Mouse (Mus musculus): Measurements from ENCODE around the gene Sec14l2. TPM values are rescaled to one million over a fixed set of nuclear protein-coding genes. Genes with fewer than 3 reads are reported as not detected.

Sec14l2 gene
- total and polyA plus RNA-seq, 2 experiments from 2014 or later: 3.4 to 4.4 TPM

DNA sequence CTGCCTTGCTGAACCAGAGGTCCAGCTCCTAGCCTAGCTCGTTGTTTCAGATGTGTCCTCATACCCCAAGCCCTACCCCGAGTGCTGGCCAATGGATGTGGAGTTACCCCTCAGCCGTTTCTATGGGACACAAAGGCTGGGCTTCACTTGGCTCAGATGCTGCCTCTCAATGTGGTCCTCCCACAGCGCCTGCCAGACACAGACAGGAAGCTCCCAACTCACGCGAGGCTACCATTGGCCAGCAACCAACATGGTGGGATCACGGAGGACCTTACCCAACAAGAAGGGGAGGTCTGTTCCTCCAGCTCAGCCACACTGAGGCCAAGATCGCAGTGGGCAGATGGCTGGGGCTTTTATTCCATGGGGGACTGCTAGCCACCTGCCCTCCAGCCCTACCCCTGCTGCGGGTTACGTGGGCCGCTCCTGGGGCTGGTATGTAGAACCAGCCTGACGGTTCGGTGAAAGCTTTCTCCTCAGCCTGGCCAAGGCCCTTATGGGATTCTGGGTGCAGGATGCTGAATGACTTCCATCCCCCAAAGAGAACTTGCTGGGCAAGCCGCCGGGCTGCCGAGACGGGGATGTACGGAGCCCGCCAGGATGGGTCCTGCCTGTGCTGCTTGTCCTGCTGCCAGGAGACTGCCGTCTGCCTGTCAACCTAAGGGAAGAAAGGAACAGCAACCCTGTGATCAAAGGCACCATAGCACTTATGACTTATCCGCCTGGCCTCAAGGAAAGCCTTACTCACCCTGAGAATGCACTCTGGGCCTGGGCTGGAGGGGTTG, 20.3 kb upstream of the Sec14l2 start:
- H3K9me3 ChIP-seq (ENCODE audit: low read length): no peaks in the 10 kb centered on the region
- peak overlapping the region; percentile 5; the same call in 1 of the 2 replicates for H3K27ac ChIP-seq (ENCODE audit: low read depth, low read length)
- H3K9ac ChIP-seq: no peak overlapping the region
- H3K36me3 ChIP-seq (ENCODE audit: insufficient read depth): peaks cover 58% of the 10 kb centered on the region
- no peaks in the 10 kb centered on the region for H3K4me1 ChIP-seq (ENCODE audit: insufficient read depth)
- DNase-seq (peak; percentile 58), ATAC-seq (peak; percentile 71)
- H3K27me3 ChIP-seq (ENCODE audit: insufficient read depth, low read length): no peaks in the 10 kb centered on the region
- no peak for TF ChIP-seq CTCF (IDR thresholded peaks at IDR 0.05; ENCODE audit: low read depth)
- H3K4me2 ChIP-seq (ENCODE audit: low read depth): no peak overlapping the region
- WGBS: 79% methylated on average over 21 of the region's 21 CpGs
- H3K4me3 ChIP-seq (ENCODE audit: low read depth, low read length): no peak overlapping the region

DNA sequence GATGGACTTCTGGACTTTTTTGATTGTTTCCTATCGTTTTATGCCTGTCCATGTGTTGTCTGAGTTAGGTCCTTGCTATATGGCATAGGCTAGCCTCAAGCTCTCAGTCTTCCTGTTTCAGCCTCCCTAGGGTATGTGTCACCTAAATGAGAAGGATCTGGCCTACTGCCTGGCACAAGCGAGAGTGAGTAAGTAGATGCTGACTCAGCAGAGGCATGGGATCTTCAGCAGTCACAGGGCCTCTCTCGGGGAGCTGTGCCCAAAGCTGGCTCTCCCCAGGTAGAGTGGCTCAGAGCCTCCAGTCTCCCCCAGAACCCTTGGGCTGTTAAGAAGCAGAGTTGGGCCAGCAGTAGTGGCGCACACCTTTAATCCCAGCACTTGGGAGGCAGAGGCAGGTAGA, 19.1 kb upstream of the Sec14l2 start:
- DNase-seq (no peak), ATAC-seq (no peak)
- no peak overlapping the region for H3K27ac ChIP-seq (ENCODE audit: low read depth, low read length)
- peaks cover 63% of the 10 kb centered on the region for H3K36me3 ChIP-seq (ENCODE audit: insufficient read depth)
- no peaks in the 10 kb centered on the region for H3K9me3 ChIP-seq (ENCODE audit: low read length)
- TF ChIP-seq CTCF (IDR thresholded peaks at IDR 0.05; ENCODE audit: low read depth): no peak
- H3K27me3 ChIP-seq (ENCODE audit: insufficient read depth, low read length): no peaks in the 10 kb centered on the region
- no peak overlapping the region for H3K4me3 ChIP-seq (ENCODE audit: low read depth, low read length)
- H3K4me1 ChIP-seq (ENCODE audit: insufficient read depth): no peaks in the 10 kb centered on the region
- 88% methylated on average over 4 of the region's 4 CpGs for WGBS
- no peak overlapping the region for H3K4me2 ChIP-seq (ENCODE audit: low read depth)
- no peak overlapping the region for H3K9ac ChIP-seq

DNA sequence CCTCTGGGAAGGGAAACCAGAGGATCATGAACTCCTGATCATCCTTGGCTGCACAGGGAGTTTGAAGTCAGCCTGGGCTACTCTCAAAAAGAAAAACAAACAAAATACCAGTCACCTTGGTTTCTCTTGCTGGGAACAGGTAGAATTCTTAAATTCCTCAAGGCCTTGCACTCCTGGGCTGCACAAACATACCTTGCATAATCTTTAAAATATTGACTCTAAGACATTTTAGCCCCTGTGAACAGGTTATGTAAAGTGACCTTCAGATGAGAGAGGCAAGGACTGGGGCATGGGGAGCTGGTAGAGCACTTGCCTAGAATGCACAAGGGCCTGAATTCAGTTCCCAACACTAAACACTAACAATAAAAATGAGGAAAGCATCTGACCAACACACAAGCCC, 18.3 kb upstream of the Sec14l2 start:
- H3K9me3 ChIP-seq (ENCODE audit: low read length): no peaks in the 10 kb centered on the region
- DNase-seq (no peak), ATAC-seq (no peak)
- H3K27me3 ChIP-seq (ENCODE audit: insufficient read depth, low read length): no peaks in the 10 kb centered on the region
- no peak overlapping the region for H3K4me3 ChIP-seq (ENCODE audit: low read depth, low read length)
- peaks cover 68% of the 10 kb centered on the region for H3K36me3 ChIP-seq (ENCODE audit: insufficient read depth)
- no peak overlapping the region for H3K4me2 ChIP-seq (ENCODE audit: low read depth)
- H3K9ac ChIP-seq: no peak overlapping the region
- no peak for TF ChIP-seq CTCF (IDR thresholded peaks at IDR 0.05; ENCODE audit: low read depth)
- H3K27ac ChIP-seq (ENCODE audit: low read depth, low read length): no peak overlapping the region
- H3K4me1 ChIP-seq (ENCODE audit: insufficient read depth): peaks cover 7% of the 10 kb centered on the region; the same call in 1 of the 2 replicates

DNA sequence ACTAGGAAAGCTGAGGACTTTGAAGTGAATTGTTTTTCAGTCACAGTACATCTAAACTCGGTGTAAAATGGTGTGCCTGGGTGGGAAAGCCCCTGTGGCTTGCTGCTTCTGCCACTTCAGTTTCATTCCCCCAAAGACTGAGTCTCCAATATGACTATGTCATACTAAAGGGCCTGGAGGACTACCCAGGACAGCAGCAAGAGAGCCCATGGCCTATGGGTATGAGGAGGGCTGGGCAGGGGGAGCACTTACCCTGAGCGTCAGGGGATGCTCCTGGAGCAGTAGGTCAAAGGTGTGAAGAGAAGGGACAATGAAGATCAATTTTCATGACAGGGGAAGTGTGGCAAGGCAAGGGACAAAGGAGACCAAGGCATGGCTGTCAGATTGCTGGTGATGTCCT, 15.7 kb upstream of the Sec14l2 start:
- H3K4me3 ChIP-seq (ENCODE audit: low read depth, low read length): no peak overlapping the region
- TF ChIP-seq CTCF (IDR thresholded peaks at IDR 0.05; ENCODE audit: low read depth): no peak
- peaks cover 16% of the 10 kb centered on the region for H3K4me1 ChIP-seq (ENCODE audit: insufficient read depth)
- no peaks in the 10 kb centered on the region for H3K27me3 ChIP-seq (ENCODE audit: insufficient read depth, low read length)
- DNase-seq (no peak), ATAC-seq (no peak)
- 74% methylated on average over 2 of the region's 2 CpGs for WGBS
- H3K36me3 ChIP-seq (ENCODE audit: insufficient read depth): peaks cover 61% of the 10 kb centered on the region
- no peaks in the 10 kb centered on the region for H3K9me3 ChIP-seq (ENCODE audit: low read length)
- H3K4me2 ChIP-seq (ENCODE audit: low read depth): no peak overlapping the region
- no peak overlapping the region for H3K27ac ChIP-seq (ENCODE audit: low read depth, low read length)
- no peak overlapping the region for H3K9ac ChIP-seq

DNA sequence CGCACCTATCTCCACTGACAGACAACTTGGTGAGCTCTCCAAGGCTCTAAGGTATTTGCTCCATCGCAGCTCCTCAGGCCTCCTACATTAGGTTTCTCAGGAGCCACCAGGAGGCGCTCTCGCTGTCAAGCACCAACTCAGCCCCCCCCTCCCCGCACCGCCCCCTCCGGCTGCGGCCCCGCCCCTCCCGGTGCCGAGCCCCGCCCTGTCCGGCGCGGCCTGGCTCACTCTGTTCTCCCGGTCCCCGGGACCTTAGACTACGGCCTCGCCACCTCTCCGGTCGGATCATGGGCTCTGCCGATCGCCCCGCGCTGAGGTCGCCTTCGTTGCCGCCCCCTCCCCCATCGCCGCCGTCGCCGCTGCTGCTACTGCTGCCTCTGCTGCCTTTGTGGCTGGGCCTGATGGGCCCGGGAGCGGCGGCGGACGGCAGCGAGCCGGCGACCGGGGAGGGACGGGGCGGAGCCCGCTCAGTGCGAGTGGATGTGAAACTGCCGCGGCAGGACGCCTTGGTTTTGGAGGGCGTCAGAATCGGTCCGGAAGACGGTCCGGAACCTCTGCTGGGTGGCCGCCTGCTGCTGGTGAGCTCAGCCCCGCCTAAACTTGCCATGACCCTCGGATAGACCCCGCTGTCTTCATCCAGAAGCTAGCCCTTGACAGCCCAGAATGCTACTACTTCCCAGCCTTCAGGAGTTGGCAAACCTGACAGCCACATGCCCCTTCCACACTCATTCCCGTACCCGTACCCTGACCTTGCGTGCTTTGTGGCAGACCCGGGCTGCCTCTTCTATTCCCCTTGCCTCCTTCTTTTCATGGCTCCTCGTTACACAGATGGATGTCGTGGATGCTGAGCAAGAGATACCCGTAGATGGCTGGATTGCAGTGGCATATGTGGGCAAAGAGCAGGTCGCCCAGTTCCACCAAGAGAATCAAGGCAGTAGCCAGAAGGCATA, 12.0 kb upstream of the Sec14l2 start, which contains the start of gene Rnf215:
Gene Rnf215, plus strand, starts transcription at position 217 of the 950 bp plus-strand sequence.
- H3K4me1 ChIP-seq (ENCODE audit: insufficient read depth): peaks cover 16% of the 10 kb centered on the region
- peaks cover 27% of the 10 kb centered on the region for H3K36me3 ChIP-seq (ENCODE audit: insufficient read depth)
- H3K4me2 ChIP-seq (ENCODE audit: low read depth): peak within 1 kb of the TSS; percentile 86
- H3K4me3 ChIP-seq (ENCODE audit: low read depth, low read length): peak within 1 kb of the TSS; percentile 96
- no peaks in the 10 kb centered on the region for H3K9me3 ChIP-seq (ENCODE audit: low read length)
- H3K27ac ChIP-seq (ENCODE audit: low read depth, low read length): peak within 1 kb of the TSS; percentile 93
- ATAC-seq (peak; percentile 91), DNase-seq (peak; percentile 95)
- H3K27me3 ChIP-seq (ENCODE audit: insufficient read depth, low read length): no peaks in the 10 kb centered on the region
- H3K9ac ChIP-seq: peak within 1 kb of the TSS; percentile 99
- under 1% methylated on average over 64 of the region's 66 CpGs for WGBS
- TF ChIP-seq CTCF (IDR thresholded peaks at IDR 0.05; ENCODE audit: low read depth): peak; percentile 70

DNA sequence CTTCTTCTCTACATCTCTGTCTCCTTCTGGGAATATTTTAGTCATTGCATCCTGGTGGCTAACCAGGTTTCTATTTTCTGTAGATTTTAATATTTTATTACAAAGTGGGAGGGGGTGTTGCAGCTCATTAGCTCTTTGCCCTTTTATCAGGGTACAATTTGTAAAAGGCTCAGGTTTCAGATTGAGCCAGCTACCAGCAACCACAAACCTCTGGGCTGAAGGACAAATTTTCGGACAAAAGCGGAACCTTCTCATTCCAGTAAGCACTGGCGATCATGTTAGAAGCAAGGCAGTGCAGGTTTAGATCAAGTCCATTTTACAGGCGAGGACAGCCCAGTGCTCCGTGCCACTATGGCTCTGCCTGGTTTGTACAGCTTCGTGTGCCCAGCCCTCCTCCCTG, 11.2 kb upstream of the Sec14l2 start:
- H3K36me3 ChIP-seq (ENCODE audit: insufficient read depth): peaks cover 18% of the 10 kb centered on the region
- TF ChIP-seq CTCF (IDR thresholded peaks at IDR 0.05; ENCODE audit: low read depth): no peak
- peak overlapping the region; percentile 96 for H3K4me3 ChIP-seq (ENCODE audit: low read depth, low read length)
- H3K4me2 ChIP-seq (ENCODE audit: low read depth): peak overlapping the region; percentile 86
- no peak overlapping the region for H3K27ac ChIP-seq (ENCODE audit: low read depth, low read length)
- no peaks in the 10 kb centered on the region for H3K27me3 ChIP-seq (ENCODE audit: insufficient read depth, low read length)
- ATAC-seq (no peak), DNase-seq (no peak)
- H3K4me1 ChIP-seq (ENCODE audit: insufficient read depth): peaks cover 16% of the 10 kb centered on the region
- no peaks in the 10 kb centered on the region for H3K9me3 ChIP-seq (ENCODE audit: low read length)
- peak overlapping the region; percentile 99; the same call in 1 of the 2 replicates for H3K9ac ChIP-seq
- 57% methylated on average over 6 of the region's 6 CpGs for WGBS
